Mouse (Mus musculus): Measurements from ENCODE around the gene Gm3417. TPM values are rescaled to one million over a fixed set of nuclear protein-coding genes. Genes with fewer than 3 reads are reported as not detected.
A peak's percentile ranks its signal among the peaks of the same experiment; 100 is the strongest.
"Not testable (repeated sequence)": the region's sequence is repeated elsewhere in the genome, so short reads cannot be mapped to it uniquely, and the experiment has no call there.

Gm3417 gene
- polyA plus RNA-seq, 1 experiment from 2014 or later = 2.2 TPM

GRCm38 (mm10) chr17:14942181-14942580 is 36.4 kb downstream of the Gm3417 start:
- H3K9ac ChIP-seq (ENCODE audit: low read length) = peak overlapping the region; percentile 61; the same call in 1 of the 2 replicates
- not testable (repeated sequence) for H3K27ac ChIP-seq (ENCODE audit: low read depth, low read length); ATAC-seq (replicated peaks; ENCODE audit: low FRiP score); H3K36me3 ChIP-seq (ENCODE audit: control insufficient read depth, insufficient read depth, low read length); H3K4me1 ChIP-seq (replicated peaks; ENCODE audit: control insufficient read depth, insufficient read depth, low read length); H3K9me3 ChIP-seq (ENCODE audit: control insufficient read depth, low read length); DNase-seq (ENCODE audit: low spot score); H3K27me3 ChIP-seq (ENCODE audit: control insufficient read depth, insufficient read depth, low read length)
- H3K4me3 ChIP-seq (ENCODE audit: low read depth, low read length) = peak overlapping the region; percentile 66
- WGBS = 69% methylated on average over 6 of the region's 6 CpGs
- peak overlapping the region; percentile 96 for H3K4me2 ChIP-seq (ENCODE audit: low read depth, low read length, severe bottlenecking)

GRCm38 (mm10) chr17:14935841-14936605 is 42.6 kb downstream of the Gm3417 start:
- Histone ChIP-seq H3K4me2 (ENCODE audit: low read depth, low read length, severe bottlenecking) (no peak overlapping the region), H3K4me3 (ENCODE audit: low read depth, low read length) (no peak overlapping the region), H3K27ac (ENCODE audit: low read depth, low read length) (no peak overlapping the region), H3K9ac (ENCODE audit: low read length) (no peak overlapping the region), H3K27me3 (ENCODE audit: control insufficient read depth, insufficient read depth, low read length) (no peaks in the 10 kb centered on the region), H3K36me3 (ENCODE audit: control insufficient read depth, insufficient read depth, low read length) (no peaks in the 10 kb centered on the region), H3K4me1 (replicated peaks; ENCODE audit: control insufficient read depth, insufficient read depth, low read length) (no peaks in the 10 kb centered on the region), H3K9me3 (ENCODE audit: control insufficient read depth, low read length) (no peaks in the 10 kb centered on the region)
- DNase-seq (ENCODE audit: low spot score) = no peak
- 75% methylated on average over 5 of the region's 5 CpGs for WGBS
- no peak for ATAC-seq (replicated peaks; ENCODE audit: low FRiP score)

GRCm38 (mm10) chr17:14935280-14935679 is 43.3 kb downstream of the Gm3417 start:
- H3K9ac ChIP-seq (ENCODE audit: low read length); H3K27me3 ChIP-seq (ENCODE audit: control insufficient read depth, insufficient read depth, low read length); DNase-seq (ENCODE audit: low spot score); H3K9me3 ChIP-seq (ENCODE audit: control insufficient read depth, low read length); ATAC-seq (replicated peaks; ENCODE audit: low FRiP score); H3K27ac ChIP-seq (ENCODE audit: low read depth, low read length); H3K36me3 ChIP-seq (ENCODE audit: control insufficient read depth, insufficient read depth, low read length); H3K4me1 ChIP-seq (replicated peaks; ENCODE audit: control insufficient read depth, insufficient read depth, low read length); H3K4me2 ChIP-seq (ENCODE audit: low read depth, low read length, severe bottlenecking); H3K4me3 ChIP-seq (ENCODE audit: low read depth, low read length): not testable (repeated sequence)
- 84% methylated on average over 14 of the region's 14 CpGs for WGBS

- no peaks in the 10 kb centered on the region for H3K9me3 ChIP-seq (ENCODE audit: control insufficient read depth, low read length)
- no peak for ATAC-seq (replicated peaks; ENCODE audit: low FRiP score)
- 92% methylated on average over 5 of the region's 5 CpGs for WGBS
These were observed 47.1 kb downstream of the Gm3417 start for GRCm38 (mm10) chr17:14931469-14931868.

GRCm38 (mm10) chr17:14930697-14931096 is 47.9 kb downstream of the Gm3417 start:
- Histone ChIP-seq H3K9ac (ENCODE audit: low read length) (no peak overlapping the region), H3K4me2 (ENCODE audit: low read depth, low read length, severe bottlenecking) (no peak overlapping the region), H3K27me3 (ENCODE audit: control insufficient read depth, insufficient read depth, low read length) (no peaks in the 10 kb centered on the region), H3K4me1 (replicated peaks; ENCODE audit: control insufficient read depth, insufficient read depth, low read length) (no peaks in the 10 kb centered on the region), H3K9me3 (ENCODE audit: control insufficient read depth, low read length) (no peaks in the 10 kb centered on the region), H3K4me3 (ENCODE audit: low read depth, low read length) (no peak overlapping the region), H3K27ac (ENCODE audit: low read depth, low read length) (no peak overlapping the region), H3K36me3 (ENCODE audit: control insufficient read depth, insufficient read depth, low read length) (no peaks in the 10 kb centered on the region)
- ATAC-seq (replicated peaks; ENCODE audit: low FRiP score) = no peak
- no peak for DNase-seq (ENCODE audit: low spot score)
- 88% methylated on average over 7 of the region's 7 CpGs for WGBS

More at GRCm38 (mm10) chr17:14931469-14931868, 47.1 kb downstream of the Gm3417 start:
- Histone ChIP-seq H3K27me3 (ENCODE audit: control insufficient read depth, insufficient read depth, low read length) (no peaks in the 10 kb centered on the region), H3K36me3 (ENCODE audit: control insufficient read depth, insufficient read depth, low read length) (no peaks in the 10 kb centered on the region), H3K4me3 (ENCODE audit: low read depth, low read length) (no peak overlapping the region), H3K4me2 (ENCODE audit: low read depth, low read length, severe bottlenecking) (no peak overlapping the region), H3K9ac (ENCODE audit: low read length) (no peak overlapping the region), H3K27ac (ENCODE audit: low read depth, low read length) (no peak overlapping the region), H3K4me1 (replicated peaks; ENCODE audit: control insufficient read depth, insufficient read depth, low read length) (no peaks in the 10 kb centered on the region)
- DNase-seq (ENCODE audit: low spot score) = no peak

- no peaks in the 10 kb centered on the region for H3K27me3 ChIP-seq (ENCODE audit: control insufficient read depth, insufficient read depth, low read length)
- no peaks in the 10 kb centered on the region for H3K4me1 ChIP-seq (replicated peaks; ENCODE audit: control insufficient read depth, insufficient read depth, low read length)
- H3K4me3 ChIP-seq (ENCODE audit: low read depth, low read length) = no peak overlapping the region
These were observed 50.0 kb downstream of the Gm3417 start for GRCm38 (mm10) chr17:14928631-14929030.

GRCm38 (mm10) chr17:14927644-14928218 is 50.9 kb downstream of the Gm3417 start:
- ATAC-seq (replicated peaks; ENCODE audit: low FRiP score) = no peak
- no peak for DNase-seq (ENCODE audit: low spot score)
- no peaks in the 10 kb centered on the region for H3K9me3 ChIP-seq (ENCODE audit: control insufficient read depth, low read length)

More at GRCm38 (mm10) chr17:14928631-14929030, 50.0 kb downstream of the Gm3417 start:
- DNase-seq (ENCODE audit: low spot score) = no peak
- Histone ChIP-seq H3K27ac (ENCODE audit: low read depth, low read length) (no peak overlapping the region), H3K36me3 (ENCODE audit: control insufficient read depth, insufficient read depth, low read length) (no peaks in the 10 kb centered on the region), H3K9me3 (ENCODE audit: control insufficient read depth, low read length) (no peaks in the 10 kb centered on the region), H3K9ac (ENCODE audit: low read length) (no peak overlapping the region), H3K4me2 (ENCODE audit: low read depth, low read length, severe bottlenecking) (no peak overlapping the region)
- ATAC-seq (replicated peaks; ENCODE audit: low FRiP score) = no peak
- 65% methylated on average over 5 of the region's 5 CpGs for WGBS

GRCm38 (mm10) chr17:14921582-14921981 is 57.0 kb downstream of the Gm3417 start:
- DNase-seq (ENCODE audit: low spot score) (no peak), ATAC-seq (replicated peaks; ENCODE audit: low FRiP score) (no peak)
- Histone ChIP-seq H3K27ac (ENCODE audit: low read depth, low read length) (no peak overlapping the region), H3K4me2 (ENCODE audit: low read depth, low read length, severe bottlenecking) (no peak overlapping the region), H3K9ac (ENCODE audit: low read length) (no peak overlapping the region), H3K36me3 (ENCODE audit: control insufficient read depth, insufficient read depth, low read length) (no peaks in the 10 kb centered on the region), H3K4me1 (replicated peaks; ENCODE audit: control insufficient read depth, insufficient read depth, low read length) (no peaks in the 10 kb centered on the region), H3K27me3 (ENCODE audit: control insufficient read depth, insufficient read depth, low read length) (no peaks in the 10 kb centered on the region), H3K4me3 (ENCODE audit: low read depth, low read length) (no peak overlapping the region), H3K9me3 (ENCODE audit: control insufficient read depth, low read length) (no peaks in the 10 kb centered on the region)
- WGBS = 81% methylated on average over 6 of the region's 6 CpGs

More at GRCm38 (mm10) chr17:14927644-14928218, 50.9 kb downstream of the Gm3417 start:
- Histone ChIP-seq H3K4me2 (ENCODE audit: low read depth, low read length, severe bottlenecking) (no peak overlapping the region), H3K9ac (ENCODE audit: low read length) (no peak overlapping the region), H3K27me3 (ENCODE audit: control insufficient read depth, insufficient read depth, low read length) (no peaks in the 10 kb centered on the region), H3K4me3 (ENCODE audit: low read depth, low read length) (no peak overlapping the region), H3K36me3 (ENCODE audit: control insufficient read depth, insufficient read depth, low read length) (no peaks in the 10 kb centered on the region), H3K27ac (ENCODE audit: low read depth, low read length) (no peak overlapping the region), H3K4me1 (replicated peaks; ENCODE audit: control insufficient read depth, insufficient read depth, low read length) (no peaks in the 10 kb centered on the region)
- WGBS = 85% methylated on average over 8 of the region's 8 CpGs

Measured in forebrain, embryonic 11.5 days (tissue).